Mouse (Mus musculus): Measurements from ENCODE around the gene Zc3h6.

Gene Zc3h6

DNA sequence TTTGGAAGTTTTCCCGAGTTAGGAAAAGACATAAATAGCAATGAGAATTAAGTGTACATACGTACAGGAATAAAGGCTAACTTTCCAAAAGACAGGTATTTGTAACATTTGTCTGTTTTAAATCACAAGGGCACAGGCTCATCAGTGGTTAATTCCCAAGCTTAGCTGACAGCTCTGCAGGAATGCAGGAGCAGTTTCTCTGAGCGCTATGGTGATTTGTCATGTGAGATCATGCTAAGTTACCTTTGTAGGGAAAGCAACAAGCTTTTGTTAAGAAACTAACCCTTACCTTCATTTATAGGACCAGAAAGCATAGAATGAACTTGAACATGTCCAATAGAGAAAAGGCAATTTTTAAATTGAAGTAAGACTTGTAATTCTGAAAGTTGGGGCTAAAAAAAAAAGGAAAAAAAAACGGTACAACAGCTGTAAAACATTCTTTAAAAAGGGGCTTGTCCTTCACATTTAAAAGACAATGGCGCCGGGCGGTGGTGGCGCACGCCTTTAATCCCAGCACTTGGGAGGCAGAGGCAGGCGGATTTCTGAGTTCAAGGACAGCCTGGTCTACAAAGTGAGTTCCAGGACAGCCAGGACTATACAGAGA lies 94.4 kb downstream of the Zc3h6 start:
- CTCF ChIA-PET = interaction anchor here in 3 of 4 experiments (1.0 to 1.3 kb wide), 4 partner anchors 113 to 197 kb away, joined by 3 read pairs; no protein-coding TSS in a partner anchor

GRCm38 (mm10) chr2:129065437-129066282 lies 98.5 kb downstream of the Zc3h6 start, which contains the start of gene Ttl:
Ttl (plus strand) TSS chr2:129065942.
- ChIA-PET CTCF (interaction anchor here in 3 of 4 experiments (0.8 to 1.7 kb wide), 5 partner anchors 13 to 193 kb away, joined by 3 to 6 read pairs (median 3); no protein-coding TSS in a partner anchor), POLR2A (interaction anchor here (0.5 to 3.5 kb wide), 81 partner anchors 8 to 1223 kb away, joined by 3 to 24 read pairs (median 4); partner anchors contain the start of genes Chchd5 (in 3 of the 4), Polr1b (in 3 of the 4), Slc20a1 (in 3 of the 4) and Tmem87b (in 2 of the 4))

More for the DNA sequence above, 94.4 kb downstream of the Zc3h6 start:
- POLR2A ChIA-PET = interaction anchor here (0.6 to 1.9 kb wide), 35 partner anchors 10 to 1218 kb away, joined by 3 to 14 read pairs (median 4); partner anchors contain the start of genes Slc20a1 (in 3 of the 4), Tmem87b (in 2 of the 4), Gm10762 (in 1 of the 4) and Polr1b (in 1 of the 4)

DNA sequence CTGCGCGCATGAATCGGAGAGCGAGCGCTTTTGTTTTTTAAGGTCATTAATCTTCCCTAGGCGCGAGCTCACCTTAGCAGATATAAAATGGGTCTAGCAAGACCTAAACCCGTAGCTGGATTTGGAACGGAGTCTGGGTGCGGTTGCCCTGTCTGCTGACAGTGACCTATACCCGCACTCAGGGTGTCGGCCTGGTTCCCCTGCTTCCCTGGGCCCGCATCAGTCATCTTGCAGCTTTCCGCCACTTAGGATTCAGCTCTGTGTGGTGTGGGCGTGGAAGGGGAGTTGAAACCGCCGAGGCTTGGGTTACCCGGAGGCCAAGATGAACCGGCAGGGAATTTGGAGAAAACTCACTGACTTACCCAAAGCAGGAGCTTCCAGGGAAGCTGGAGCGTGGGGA lies 99.1 kb downstream of the Zc3h6 start:
- POLR2A ChIA-PET = interaction anchor here (0.6 to 3.5 kb wide), 62 partner anchors 9 to 1223 kb away, joined by 3 to 24 read pairs (median 5); partner anchors contain the start of genes Chchd5 (in 3 of the 4), Polr1b (in 3 of the 4), Slc20a1 (in 3 of the 4) and Vinac1 (in 2 of the 4)
- CTCF ChIA-PET = interaction anchor here in 3 of 4 experiments (0.8 to 1.7 kb wide), 5 partner anchors 12 to 192 kb away, joined by 3 to 6 read pairs (median 3); no protein-coding TSS in a partner anchor

All from embryonic stem cell, embryonic (primary cell).